Mouse (Mus musculus): Measurements from ENCODE around the gene Cmtm4. TPM values are rescaled to one million over a fixed set of nuclear protein-coding genes. Genes with fewer than 3 reads are reported as not detected.
"Not testable (repeated sequence)": the region's sequence is repeated elsewhere in the genome, so short reads cannot be mapped to it uniquely, and the experiment has no call there.

Gene Cmtm4
- polyA plus RNA-seq, 1 experiment from 2014 or later: 2.2 TPM

- not testable (repeated sequence) for H3K9me3 ChIP-seq (ENCODE audit: control insufficient read depth, low read length); H3K4me2 ChIP-seq; H3K4me1 ChIP-seq (ENCODE audit: control insufficient read depth, insufficient read depth, low read length); ATAC-seq (ENCODE audit: low FRiP score); DNase-seq (ENCODE audit: low spot score, missing footprints); H3K36me3 ChIP-seq (ENCODE audit: control insufficient read depth, insufficient read depth, low read length); H3K4me3 ChIP-seq (ENCODE audit: low read depth, low read length); H3K27ac ChIP-seq (ENCODE audit: low read depth, low read length); H3K27me3 ChIP-seq (ENCODE audit: control insufficient read depth, insufficient read depth, low read length); H3K9ac ChIP-seq (ENCODE audit: low read length)
- WGBS: 87% methylated on average over 12 of the region's 12 CpGs
Measured at GRCm38 (mm10) chr8:104321930-104322329, 73.7 kb downstream of the Cmtm4 start, which contains the start of gene Cmtm2b. Cmtm2b (plus strand) TSS chr8:104322230.

- H3K27me3 ChIP-seq (ENCODE audit: control insufficient read depth, insufficient read depth, low read length); ATAC-seq (ENCODE audit: low FRiP score); H3K36me3 ChIP-seq (ENCODE audit: control insufficient read depth, insufficient read depth, low read length); H3K4me3 ChIP-seq (ENCODE audit: low read depth, low read length); DNase-seq (ENCODE audit: low spot score, missing footprints); H3K4me2 ChIP-seq; H3K9ac ChIP-seq (ENCODE audit: low read length); H3K27ac ChIP-seq (ENCODE audit: low read depth, low read length); H3K9me3 ChIP-seq (ENCODE audit: control insufficient read depth, low read length); H3K4me1 ChIP-seq (ENCODE audit: control insufficient read depth, insufficient read depth, low read length): not testable (repeated sequence)
- WGBS: 87% methylated on average over 9 of the region's 11 CpGs
Measured at GRCm38 (mm10) chr8:104321267-104321666, 74.3 kb downstream of the Cmtm4 start, which contains the start of gene Gm11020. Gm11020 (plus strand) TSS chr8:104321567.

GRCm38 (mm10) chr8:104313311-104313710, 82.3 kb downstream of the Cmtm4 start:
- H3K27ac ChIP-seq (ENCODE audit: low read depth, low read length): no peak overlapping the region
- no peak overlapping the region for H3K4me2 ChIP-seq
- H3K36me3 ChIP-seq (ENCODE audit: control insufficient read depth, insufficient read depth, low read length): no peaks in the 10 kb centered on the region
- no peaks in the 10 kb centered on the region for H3K9me3 ChIP-seq (ENCODE audit: control insufficient read depth, low read length)
- DNase-seq (ENCODE audit: low spot score, missing footprints): no peak
- no peak overlapping the region for H3K9ac ChIP-seq (ENCODE audit: low read length)
- H3K4me3 ChIP-seq (ENCODE audit: low read depth, low read length): no peak overlapping the region
- 75% methylated on average over 4 of the region's 4 CpGs for WGBS
- no peak for ATAC-seq (ENCODE audit: low FRiP score)
- no peaks in the 10 kb centered on the region for H3K27me3 ChIP-seq (ENCODE audit: control insufficient read depth, insufficient read depth, low read length)
- no peaks in the 10 kb centered on the region for H3K4me1 ChIP-seq (ENCODE audit: control insufficient read depth, insufficient read depth, low read length)

DNA sequence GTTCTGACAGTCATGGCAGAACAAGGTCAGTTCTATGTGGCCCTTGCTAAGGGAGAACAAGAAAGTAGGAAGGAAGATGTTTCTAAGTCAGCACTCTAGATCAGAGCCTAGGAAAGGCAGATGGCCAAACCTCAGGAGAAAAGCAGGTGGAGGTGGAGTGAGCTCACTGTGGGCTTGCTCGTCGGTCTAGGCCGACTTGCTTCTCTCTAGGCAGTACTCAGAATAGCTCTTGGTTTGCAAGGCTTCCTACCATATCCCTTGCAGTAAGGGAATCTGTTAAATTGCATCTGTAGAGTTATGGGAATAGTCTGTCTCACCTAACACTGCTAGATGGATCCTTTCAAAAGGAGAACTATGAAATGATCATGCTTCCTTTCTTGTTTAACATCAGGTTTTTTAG, 83.6 kb downstream of the Cmtm4 start:
- whole genome bisulfite sequencing: 80% methylated on average over 3 of the region's 3 CpGs
- not testable (repeated sequence) for H3K4me3 ChIP-seq (ENCODE audit: low read depth, low read length); H3K27ac ChIP-seq (ENCODE audit: low read depth, low read length); H3K9ac ChIP-seq (ENCODE audit: low read length); H3K36me3 ChIP-seq (ENCODE audit: control insufficient read depth, insufficient read depth, low read length); DNase-seq (ENCODE audit: low spot score, missing footprints); ATAC-seq (ENCODE audit: low FRiP score); H3K4me1 ChIP-seq (ENCODE audit: control insufficient read depth, insufficient read depth, low read length); H3K4me2 ChIP-seq; H3K27me3 ChIP-seq (ENCODE audit: control insufficient read depth, insufficient read depth, low read length); H3K9me3 ChIP-seq (ENCODE audit: control insufficient read depth, low read length)

DNA sequence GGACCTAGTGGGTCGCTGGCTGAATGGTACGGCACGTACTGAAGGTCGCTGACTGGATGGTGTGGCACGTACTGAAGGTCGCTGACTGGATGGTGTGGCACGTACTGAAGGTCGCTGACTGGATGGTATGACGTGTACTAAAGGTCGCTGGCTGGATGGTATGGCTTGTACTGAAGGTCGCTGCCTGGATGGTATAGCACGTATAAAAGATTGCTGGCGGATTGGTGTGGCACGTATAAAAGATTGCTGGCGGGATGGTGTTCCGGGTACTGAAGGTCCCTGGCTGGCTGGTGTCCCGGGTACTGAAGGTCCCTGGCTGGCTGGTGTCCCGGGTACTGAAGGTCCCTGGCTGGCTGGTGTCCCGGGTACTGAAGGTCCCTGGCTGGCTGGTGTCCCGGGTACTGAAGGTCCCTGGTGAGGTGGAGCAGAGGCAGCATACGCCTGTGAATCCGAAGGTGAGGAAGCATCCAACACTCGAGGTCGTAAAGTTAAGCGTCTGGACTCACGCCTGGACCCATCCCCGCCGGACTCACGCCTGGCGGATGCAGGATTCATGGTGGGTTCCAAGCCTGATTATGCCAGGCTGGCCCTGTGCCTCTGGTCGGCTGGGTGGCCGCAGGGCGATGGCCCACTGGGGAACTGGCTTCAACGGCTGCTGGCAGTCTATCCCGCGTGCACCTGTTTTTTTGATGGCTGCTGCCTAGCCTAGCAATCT, 86.0 kb downstream of the Cmtm4 start, which contains the start of the genes Gm45711 and Cmtm1:
Gm45711 (minus strand) TSS at position 641 of the 715 bp plus-strand sequence.
Cmtm1 (minus strand) TSS at position 705 of the 715 bp plus-strand sequence.
- not testable (repeated sequence) for H3K27me3 ChIP-seq (ENCODE audit: control insufficient read depth, insufficient read depth, low read length); H3K9ac ChIP-seq (ENCODE audit: low read length); H3K4me2 ChIP-seq; ATAC-seq (ENCODE audit: low FRiP score); H3K36me3 ChIP-seq (ENCODE audit: control insufficient read depth, insufficient read depth, low read length); H3K27ac ChIP-seq (ENCODE audit: low read depth, low read length); H3K4me1 ChIP-seq (ENCODE audit: control insufficient read depth, insufficient read depth, low read length); DNase-seq (ENCODE audit: low spot score, missing footprints); H3K9me3 ChIP-seq (ENCODE audit: control insufficient read depth, low read length); H3K4me3 ChIP-seq (ENCODE audit: low read depth, low read length)
- 89% methylated on average over 36 of the region's 36 CpGs for WGBS

DNA sequence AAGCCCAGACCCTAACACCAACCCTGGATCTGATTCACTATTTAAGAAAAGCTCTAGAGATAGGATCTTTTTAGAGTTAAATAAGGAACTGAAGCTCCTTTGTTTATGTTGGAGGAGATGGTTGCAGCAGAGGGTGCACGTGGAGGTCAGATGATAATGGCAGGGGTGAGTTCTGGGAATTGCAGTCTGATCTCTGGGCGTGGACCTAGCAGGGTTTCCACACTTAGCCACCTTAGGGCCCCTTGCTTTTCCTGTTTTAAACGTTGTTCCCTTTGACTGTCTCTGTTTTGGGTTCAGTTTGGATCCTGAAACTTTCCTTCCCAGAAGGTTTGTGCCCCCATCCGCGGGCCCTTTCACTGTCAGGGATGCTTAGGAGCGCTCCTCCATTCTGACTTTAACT, 87.3 kb downstream of the Cmtm4 start:
- not testable (repeated sequence) for H3K4me2 ChIP-seq; H3K27ac ChIP-seq (ENCODE audit: low read depth, low read length); H3K9ac ChIP-seq (ENCODE audit: low read length); H3K4me1 ChIP-seq (ENCODE audit: control insufficient read depth, insufficient read depth, low read length); H3K27me3 ChIP-seq (ENCODE audit: control insufficient read depth, insufficient read depth, low read length); H3K36me3 ChIP-seq (ENCODE audit: control insufficient read depth, insufficient read depth, low read length); H3K9me3 ChIP-seq (ENCODE audit: control insufficient read depth, low read length); DNase-seq (ENCODE audit: low spot score, missing footprints); ATAC-seq (ENCODE audit: low FRiP score); H3K4me3 ChIP-seq (ENCODE audit: low read depth, low read length)
- 73% methylated on average over 6 of the region's 6 CpGs for WGBS

DNA sequence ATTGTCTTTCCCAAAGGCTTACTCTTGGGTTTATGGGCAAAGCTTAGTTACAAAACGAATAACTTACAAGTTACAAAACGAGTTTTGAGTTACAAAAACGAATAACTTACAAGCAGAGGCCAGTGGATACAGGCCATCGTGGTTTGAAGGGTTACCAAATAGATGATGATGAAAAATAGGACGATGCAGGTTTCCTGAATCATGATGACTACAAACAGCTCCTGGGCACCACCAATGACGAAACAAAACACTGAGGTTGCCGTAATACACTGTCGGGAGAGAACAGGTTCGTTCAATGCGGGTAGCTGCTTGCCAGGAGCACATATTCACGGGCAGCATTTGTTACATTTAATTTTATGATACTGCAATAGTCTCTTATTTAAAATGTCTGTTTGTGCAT, 90.6 kb downstream of the Cmtm4 start:
- Histone ChIP-seq H3K9ac (ENCODE audit: low read length) (no peak overlapping the region), H3K9me3 (ENCODE audit: control insufficient read depth, low read length) (no peaks in the 10 kb centered on the region), H3K4me1 (ENCODE audit: control insufficient read depth, insufficient read depth, low read length) (peaks cover 6% of the 10 kb centered on the region), H3K4me3 (ENCODE audit: low read depth, low read length) (no peak overlapping the region), H3K36me3 (ENCODE audit: control insufficient read depth, insufficient read depth, low read length) (no peaks in the 10 kb centered on the region), H3K27ac (ENCODE audit: low read depth, low read length) (no peak overlapping the region), H3K4me2 (no peak overlapping the region), H3K27me3 (ENCODE audit: control insufficient read depth, insufficient read depth, low read length) (no peaks in the 10 kb centered on the region)
- 87% methylated on average over 11 of the region's 11 CpGs for WGBS
- DNase-seq (ENCODE audit: low spot score, missing footprints) (no peak), ATAC-seq (ENCODE audit: low FRiP score) (no peak)

DNA sequence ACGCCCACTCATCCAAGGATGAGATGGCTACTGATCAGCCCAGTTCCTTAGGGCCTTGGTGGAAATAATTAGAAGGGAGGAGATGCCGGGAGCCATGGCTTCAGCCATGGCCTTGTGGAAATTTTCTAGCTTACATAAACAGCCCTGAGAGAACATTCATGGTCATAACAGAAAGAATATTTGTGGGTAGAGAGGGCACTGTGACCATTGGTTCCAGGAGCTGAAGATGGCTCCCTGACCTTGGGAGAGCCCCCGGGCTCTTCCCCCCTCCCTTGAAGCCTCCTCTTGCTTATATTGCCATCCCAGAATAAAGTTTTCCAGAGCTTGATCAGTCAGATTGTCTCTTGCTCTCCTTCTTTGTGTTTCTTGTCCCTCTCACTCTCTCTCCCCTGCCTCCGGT, 93.1 kb downstream of the Cmtm4 start:
- H3K4me3 ChIP-seq (ENCODE audit: low read depth, low read length); H3K27me3 ChIP-seq (ENCODE audit: control insufficient read depth, insufficient read depth, low read length); H3K4me2 ChIP-seq; H3K9ac ChIP-seq (ENCODE audit: low read length); H3K36me3 ChIP-seq (ENCODE audit: control insufficient read depth, insufficient read depth, low read length); H3K4me1 ChIP-seq (ENCODE audit: control insufficient read depth, insufficient read depth, low read length); ATAC-seq (ENCODE audit: low FRiP score); H3K27ac ChIP-seq (ENCODE audit: low read depth, low read length); H3K9me3 ChIP-seq (ENCODE audit: control insufficient read depth, low read length); DNase-seq (ENCODE audit: low spot score, missing footprints): not testable (repeated sequence)
- WGBS: 89% methylated on average over 4 of the region's 4 CpGs

DNA sequence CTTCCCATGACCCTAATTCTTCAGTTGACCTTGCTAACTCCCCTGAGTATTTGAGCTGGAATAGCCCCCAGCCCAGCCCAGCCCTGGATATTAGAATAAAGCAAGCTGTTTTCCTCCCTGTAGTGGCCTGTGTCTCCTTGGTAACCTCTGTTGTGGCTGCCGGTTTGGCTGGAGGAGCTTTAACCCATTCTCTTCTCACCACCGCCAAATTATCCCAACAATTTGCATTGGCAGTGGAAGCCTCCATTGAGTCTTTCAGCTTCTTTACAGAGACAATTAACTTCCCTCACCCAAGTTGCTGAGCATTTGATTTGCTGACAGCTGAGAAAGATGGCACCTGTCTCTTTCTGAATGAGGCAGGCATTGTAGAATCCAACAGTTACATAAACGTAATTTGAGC, 94.0 kb downstream of the Cmtm4 start:
- not testable (repeated sequence) for H3K9ac ChIP-seq (ENCODE audit: low read length); H3K4me1 ChIP-seq (ENCODE audit: control insufficient read depth, insufficient read depth, low read length); H3K4me3 ChIP-seq (ENCODE audit: low read depth, low read length); H3K27me3 ChIP-seq (ENCODE audit: control insufficient read depth, insufficient read depth, low read length); H3K9me3 ChIP-seq (ENCODE audit: control insufficient read depth, low read length); H3K4me2 ChIP-seq; H3K27ac ChIP-seq (ENCODE audit: low read depth, low read length); H3K36me3 ChIP-seq (ENCODE audit: control insufficient read depth, insufficient read depth, low read length)
- ATAC-seq (ENCODE audit: low FRiP score): peak; percentile 91
- WGBS: 9% methylated on average over 3 of the region's 3 CpGs
- peak; percentile 85 for DNase-seq (ENCODE audit: low spot score, missing footprints)
